Mouse (Mus musculus) spleen, adult 12 weeks (tissue): ENCODE measurements around the gene Setd5.
A peak's percentile ranks its signal among the peaks of the same experiment; 100 is the strongest.

Experiments
- DNase-seq: peaks from one replicate; pipeline ENCODE4 v3.0.0; 2022; ENCODE audit warnings: low spot score

The Setd5 gene

GRCm38 (mm10) chr6:113076686-113077516 is at the start of gene Setd5:
Gene Setd5, plus strand, starts transcription at chr6:113077365.
- peak; percentile 95 for DNase-seq

DNA sequence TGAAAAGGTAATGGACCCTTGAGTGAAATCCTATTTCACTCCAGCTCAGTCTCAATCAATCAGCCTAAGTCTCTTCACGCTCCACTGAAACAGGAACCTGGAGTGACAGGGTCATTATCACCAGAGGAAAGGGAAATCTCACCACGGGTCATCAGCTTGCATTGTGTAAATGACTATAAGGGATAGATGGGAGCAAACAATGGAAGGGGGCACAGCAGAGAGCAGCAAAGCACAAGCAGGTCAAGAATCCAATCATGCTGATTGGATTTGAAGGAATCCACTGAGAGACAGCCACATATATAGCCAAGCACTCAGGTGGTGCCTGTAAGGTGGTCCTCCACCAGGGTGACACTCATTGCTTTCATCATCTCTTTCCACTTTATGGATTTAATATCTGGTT is 49.7 kb upstream of the Setd5 start:
- no peak for DNase-seq

DNA sequence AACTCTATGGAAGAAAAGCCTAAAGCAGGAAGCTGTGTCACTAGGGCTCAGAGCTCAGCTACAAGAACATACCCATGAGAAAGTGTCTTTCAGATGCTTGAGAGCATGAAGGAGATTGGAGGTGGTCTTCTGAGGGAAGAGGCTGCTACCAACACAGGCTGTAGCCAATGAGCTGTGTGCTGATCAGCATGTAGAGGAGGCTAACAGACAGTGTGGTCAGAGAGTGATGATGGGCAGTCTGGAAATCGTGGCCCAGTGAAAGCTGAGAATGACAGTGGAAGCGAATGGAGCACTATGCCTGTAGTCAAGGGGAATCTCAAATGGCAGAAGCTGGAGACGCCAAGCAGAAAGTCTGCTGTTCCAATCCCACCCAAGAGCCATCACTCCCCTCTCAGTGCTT is 48.2 kb upstream of the Setd5 start:
- no peak for DNase-seq

DNA sequence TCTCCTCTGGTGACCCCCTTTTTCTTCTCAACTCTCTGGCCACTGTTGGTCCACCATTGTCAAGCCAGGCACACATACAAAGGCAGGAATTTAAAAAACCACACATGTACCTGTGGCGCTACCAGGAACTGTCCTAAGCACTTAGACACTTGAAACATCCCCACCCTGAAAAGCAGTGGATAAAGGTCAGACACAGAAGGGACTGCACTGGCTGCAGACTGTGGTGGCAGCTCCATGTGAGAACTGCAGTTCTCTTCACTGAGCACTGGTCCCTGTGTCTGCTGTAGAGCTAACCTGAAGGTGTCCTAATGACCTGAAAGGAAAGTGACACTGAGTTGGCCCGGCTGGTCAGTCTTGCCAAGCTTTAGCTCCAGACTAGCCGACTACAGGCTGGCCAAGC is 46.6 kb upstream of the Setd5 start:
- no peak for DNase-seq

DNA sequence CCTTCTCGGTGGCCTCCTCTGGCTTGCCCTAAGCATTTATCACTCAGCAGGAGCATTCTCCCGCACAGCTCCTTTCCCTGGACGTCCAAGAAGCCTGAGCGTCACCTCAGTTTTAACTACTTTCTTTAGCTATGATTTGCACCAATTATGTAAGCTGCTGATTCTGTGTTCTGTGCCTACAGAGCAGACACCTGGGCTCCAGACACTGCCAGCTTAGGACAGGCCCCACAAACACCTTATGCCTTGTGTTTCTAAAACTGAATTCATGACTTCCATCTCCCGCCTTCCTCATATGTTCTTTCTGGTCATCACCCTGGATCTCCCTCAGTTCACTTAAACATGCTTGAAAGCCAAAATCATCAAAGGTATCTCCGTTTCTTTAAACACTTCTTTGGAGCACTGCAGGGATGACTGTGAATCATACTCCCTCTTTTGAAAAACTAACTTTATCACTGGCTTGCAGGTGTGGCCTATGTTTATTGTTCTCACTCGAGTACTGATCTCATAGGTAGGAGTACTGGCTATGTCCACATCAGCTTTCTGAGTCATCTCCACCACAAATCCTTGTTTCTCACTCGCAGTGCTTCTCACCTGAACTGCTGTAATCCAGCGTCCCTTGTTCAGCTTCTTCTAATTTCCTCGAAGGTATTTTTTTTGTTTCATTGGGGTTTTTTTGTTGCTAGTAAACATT is 46.0 kb upstream of the Setd5 start:
- no peak for DNase-seq

GRCm38 (mm10) chr6:113032121-113032520 is 45.0 kb upstream of the Setd5 start:
- no peak for DNase-seq

DNA sequence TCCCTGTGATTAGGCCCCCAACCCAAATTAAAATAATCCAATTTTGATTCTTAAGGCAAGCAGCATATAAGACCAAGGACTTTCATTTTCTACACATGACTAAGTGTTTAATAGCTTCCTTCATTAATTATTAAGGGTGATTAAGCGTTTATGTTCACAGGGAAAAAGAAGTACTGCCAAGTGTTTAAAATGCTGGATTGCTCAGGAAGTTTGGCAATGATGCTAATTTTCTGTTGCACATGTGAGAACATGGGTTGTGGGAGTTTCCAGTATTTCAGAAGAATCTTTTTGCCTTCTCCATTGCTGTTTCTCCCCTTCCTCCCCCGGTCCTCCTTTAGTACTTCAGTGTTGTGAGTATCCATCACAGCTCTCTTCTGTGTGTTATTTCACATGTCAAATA is 44.0 kb upstream of the Setd5 start:
- DNase-seq: no peak

DNA sequence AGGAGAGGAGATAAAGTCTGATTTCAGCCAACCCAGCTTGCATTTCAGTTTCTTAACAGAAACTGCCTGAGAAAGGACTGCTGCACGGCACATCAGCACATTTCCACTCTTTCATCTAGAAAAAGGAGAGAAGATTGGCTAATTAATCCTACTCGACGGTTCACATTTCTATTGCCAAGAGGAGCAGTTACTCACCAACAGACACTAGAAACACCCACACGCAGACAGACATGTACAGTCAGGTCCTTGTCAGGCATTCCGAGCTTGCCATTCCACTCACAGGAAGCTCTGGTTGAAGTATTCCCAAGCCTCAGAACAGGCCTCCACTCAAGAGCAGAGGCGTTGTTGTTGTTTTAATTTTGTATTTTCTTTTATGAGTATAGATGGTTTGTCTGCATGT is 42.7 kb upstream of the Setd5 start:
- no peak for DNase-seq

DNA sequence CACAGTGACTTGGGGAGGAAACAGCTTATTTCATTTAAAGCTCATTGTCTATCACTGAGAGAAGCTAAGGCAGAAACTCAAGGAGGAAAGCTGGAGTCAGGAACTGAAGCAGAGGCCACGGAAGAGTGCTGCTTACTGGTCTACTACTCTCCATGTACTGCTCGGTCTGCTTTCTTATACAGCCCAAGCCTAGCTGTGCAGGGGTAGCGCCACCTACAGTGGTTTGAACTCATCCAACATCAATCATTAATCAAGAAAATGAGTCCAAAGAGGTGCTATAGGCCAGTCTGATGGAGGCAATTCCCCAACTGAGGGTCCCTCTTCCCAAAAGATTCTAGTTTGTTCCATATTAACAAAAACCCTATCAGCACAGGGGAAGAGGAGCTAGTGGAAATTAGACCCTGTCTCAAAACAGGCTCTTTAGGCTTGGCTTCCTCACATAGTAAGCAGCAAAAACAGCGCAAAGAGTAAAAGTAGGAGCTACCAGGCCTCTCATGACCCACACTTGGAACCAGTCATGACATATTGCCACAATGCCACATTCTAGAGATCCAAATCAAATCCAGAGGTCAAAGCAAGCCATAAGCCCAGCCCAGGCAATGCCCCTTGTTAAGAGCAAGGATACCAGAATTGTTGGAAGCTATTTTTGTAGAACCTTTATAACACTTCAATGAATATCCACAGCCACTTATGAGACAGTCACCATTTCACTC is 40.5 kb upstream of the Setd5 start:
- no peak for DNase-seq

DNA sequence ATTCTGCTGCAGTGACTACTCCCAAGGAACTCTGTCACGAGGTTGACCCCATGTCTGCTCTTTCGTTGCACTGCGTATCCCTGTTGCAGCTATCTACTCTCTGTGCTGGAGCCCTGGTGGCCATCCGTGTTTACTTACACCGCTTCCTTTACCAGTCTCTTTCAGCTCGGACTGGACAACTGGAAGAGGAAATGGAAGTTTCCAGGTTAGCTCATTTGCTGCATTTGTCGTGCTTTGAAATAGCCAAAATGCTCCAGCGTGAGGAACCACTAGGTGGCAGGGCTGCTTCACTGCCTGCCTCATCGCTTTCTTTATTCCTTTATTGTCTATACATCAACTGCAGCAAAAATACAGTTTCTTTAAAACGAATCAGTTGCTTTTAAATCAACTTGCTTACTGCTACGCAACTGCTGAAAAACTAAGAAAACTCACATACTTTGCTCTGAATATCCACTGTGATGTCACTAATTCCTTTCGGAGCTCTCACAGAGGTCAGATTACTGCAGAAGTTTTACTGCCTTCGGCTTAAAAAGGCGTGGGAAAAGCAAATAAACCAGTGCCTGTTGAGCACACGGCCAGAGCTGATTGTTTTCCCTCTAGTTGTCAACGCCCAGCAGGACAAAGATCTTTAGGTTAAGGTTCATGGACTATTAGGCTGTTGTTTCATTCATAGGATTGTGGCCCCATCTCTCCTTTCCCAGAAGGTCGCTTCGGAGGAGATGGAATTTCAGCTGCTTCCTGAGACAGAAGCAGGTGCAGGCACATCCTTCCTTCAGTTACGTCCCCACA is 39.0 kb upstream of the Setd5 start:
- peak; percentile 50 for DNase-seq

GRCm38 (mm10) chr6:113038735-113039058 is 38.5 kb upstream of the Setd5 start:
- DNase-seq: no peak

DNA sequence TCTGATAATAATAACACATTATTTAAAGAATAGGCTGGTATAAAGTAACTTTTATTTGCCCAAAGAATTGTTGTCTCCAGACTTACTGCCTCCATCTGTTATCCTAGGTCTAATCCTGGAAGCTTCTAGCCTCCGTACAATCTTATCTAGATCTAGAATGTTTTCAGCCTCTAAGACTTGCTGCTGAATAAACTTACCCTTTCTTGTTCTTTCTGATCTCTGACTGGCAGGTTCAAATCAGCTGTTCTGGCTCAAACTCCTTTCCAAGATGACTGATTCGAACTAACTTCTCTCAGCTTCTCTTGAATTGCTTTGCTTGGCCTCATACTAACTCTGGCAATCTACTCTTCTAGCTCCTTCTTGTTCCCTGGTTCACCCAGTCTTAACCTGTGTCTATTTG is 36.8 kb upstream of the Setd5 start:
- DNase-seq: no peak

DNA sequence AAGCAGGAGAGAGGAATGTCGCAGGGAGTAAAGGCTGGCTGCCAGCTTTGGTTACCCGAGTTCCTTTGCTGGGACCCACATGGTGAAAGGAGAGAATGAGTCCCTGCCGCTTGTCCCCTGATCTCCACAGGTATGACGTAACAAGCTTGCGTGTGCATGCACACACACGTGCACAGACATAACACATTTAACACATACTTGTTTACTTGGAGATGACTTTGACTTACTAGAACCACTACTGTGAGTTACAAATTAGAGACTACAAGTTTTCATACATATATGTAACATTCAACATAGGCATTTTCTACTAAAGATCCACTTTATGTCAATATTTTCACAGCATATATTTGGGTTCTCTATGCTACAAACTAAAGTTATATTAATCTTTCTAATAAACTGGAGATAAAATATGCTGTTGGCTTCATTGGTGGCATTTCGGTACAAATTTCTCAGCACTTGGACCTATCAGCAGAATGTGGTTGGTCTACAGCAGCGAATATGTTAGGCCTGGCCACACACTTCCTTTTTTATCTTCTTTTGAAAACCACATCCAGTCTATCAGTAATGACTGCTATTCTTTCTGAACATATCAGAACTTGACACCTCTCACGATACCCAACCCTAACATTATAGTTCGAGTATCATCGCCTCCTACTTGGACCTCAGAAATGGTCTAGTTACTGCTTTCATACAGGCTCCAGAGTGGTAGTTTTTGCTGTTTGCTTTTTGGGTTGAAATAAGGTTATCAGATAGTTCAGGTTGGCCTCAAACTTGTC is 35.8 kb upstream of the Setd5 start:
- DNase-seq: no peak

DNA sequence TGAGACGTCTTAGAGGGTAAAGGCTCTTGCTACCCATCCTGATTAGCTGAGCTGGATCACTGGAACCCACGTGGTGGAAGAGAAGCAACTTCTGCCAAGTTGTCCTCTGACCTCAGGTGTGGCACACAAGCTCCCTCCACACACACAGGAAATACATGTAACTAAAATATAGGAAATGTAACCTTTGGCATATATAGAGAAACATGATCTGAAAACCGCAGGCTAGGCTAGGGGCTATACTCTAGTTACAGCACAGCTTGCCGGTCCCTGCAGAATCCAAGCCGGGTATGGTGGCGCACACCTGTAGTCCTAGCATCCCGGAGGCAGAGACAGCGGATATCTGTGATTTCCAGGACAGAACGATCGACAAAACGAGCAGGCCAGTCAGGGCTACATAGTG is 31.6 kb upstream of the Setd5 start:
- no peak for DNase-seq

- DNase-seq: peak; percentile 93
Observed at GRCm38 (mm10) chr6:113046041-113046975, 30.9 kb upstream of the Setd5 start, which contains the start of gene Thumpd3. Gene Thumpd3, plus strand, starts transcription at chr6:113046225.

- DNase-seq: peak; percentile 14
Observed at GRCm38 (mm10) chr6:113047016-113047746, 30.0 kb upstream of the Setd5 start.

- DNase-seq: no peak
Observed at GRCm38 (mm10) chr6:113048371-113048770, 28.8 kb upstream of the Setd5 start.

GRCm38 (mm10) chr6:113049159-113049558 is 28.0 kb upstream of the Setd5 start:
- no peak for DNase-seq

DNA sequence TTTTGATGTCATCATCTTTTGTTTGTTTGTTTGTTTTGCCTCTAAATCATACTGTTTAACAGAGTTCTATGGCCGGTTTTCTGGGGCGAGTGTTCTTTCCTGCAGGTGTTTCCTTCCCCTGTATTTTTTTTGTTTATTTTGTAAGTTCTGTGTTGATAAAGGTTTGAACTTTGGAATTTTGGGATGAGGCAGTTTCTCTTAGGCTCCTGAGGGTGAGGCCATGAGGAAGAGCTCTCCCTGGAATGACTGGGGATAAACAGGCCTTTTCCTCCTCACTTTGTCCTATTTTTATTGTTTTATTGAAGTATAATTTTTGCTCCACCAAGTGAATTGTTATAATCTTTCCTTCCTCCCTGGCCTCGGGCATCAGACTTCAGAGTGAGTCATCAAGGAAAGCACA is 24.2 kb upstream of the Setd5 start:
- DNase-seq: no peak
